Mouse (Mus musculus): ENCODE measurements around the gene Gsap. TPM values are rescaled to one million over a fixed set of nuclear protein-coding genes. Genes with fewer than 3 reads are reported as not detected.
"Not testable (repeated sequence)": the region's sequence is repeated elsewhere in the genome, so short reads cannot be mapped to it uniquely, and the experiment has no call there.

The Gsap gene
- polyA plus RNA-seq, 1 experiment from 2014 or later: 1.7 TPM

DNA sequence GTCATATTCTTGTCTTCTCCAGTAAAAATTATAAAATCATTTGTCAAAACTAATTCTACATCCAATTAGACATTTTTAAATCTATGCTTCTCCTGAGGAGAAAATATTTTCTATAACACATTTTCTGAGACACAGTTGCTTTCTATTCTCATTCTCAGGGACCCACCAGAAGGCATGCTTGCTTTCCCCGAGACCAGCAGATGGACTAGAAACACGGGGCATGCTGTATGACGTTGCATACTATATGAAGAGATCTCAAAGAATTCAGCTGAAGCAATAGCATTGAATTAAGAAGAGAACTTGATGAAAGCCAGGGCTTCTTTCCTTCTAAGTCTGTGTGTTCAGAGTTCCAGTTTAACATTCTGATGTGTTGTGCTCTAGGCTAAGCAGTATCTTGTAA lies 128.6 kb downstream of the Gsap start:
- Histone ChIP-seq H3K4me2 (ENCODE audit: low read depth, low read length) (no peak overlapping the region), H3K27me3 (ENCODE audit: control insufficient read depth, insufficient read depth, low read length) (no peaks in the 10 kb centered on the region), H3K9ac (replicated peaks; ENCODE audit: low read length) (no peak overlapping the region), H3K36me3 (replicated peaks; ENCODE audit: control insufficient read depth, insufficient read depth, low read depth, low read length) (no peaks in the 10 kb centered on the region), H3K4me1 (ENCODE audit: control insufficient read depth, insufficient read depth, low read length) (no peaks in the 10 kb centered on the region), H3K4me3 (ENCODE audit: low read depth, low read length) (no peak overlapping the region), H3K27ac (replicated peaks; ENCODE audit: low read depth, low read length) (no peak overlapping the region), H3K9me3 (replicated peaks; ENCODE audit: control insufficient read depth, low read length) (no peaks in the 10 kb centered on the region)
- no peak for DNase-seq (ENCODE audit: low spot score)
- ATAC-seq (replicated peaks; ENCODE audit: insufficient number of reproducible peaks, low FRiP score, low TSS enrichment, low read depth): no peak
- WGBS: 89% methylated on average over 3 of the region's 3 CpGs

- no peak for DNase-seq (ENCODE audit: low spot score)
- Histone ChIP-seq H3K4me2 (ENCODE audit: low read depth, low read length) (no peak overlapping the region), H3K4me1 (ENCODE audit: control insufficient read depth, insufficient read depth, low read length) (no peaks in the 10 kb centered on the region), H3K9ac (replicated peaks; ENCODE audit: low read length) (no peak overlapping the region), H3K27ac (replicated peaks; ENCODE audit: low read depth, low read length) (no peak overlapping the region), H3K4me3 (ENCODE audit: low read depth, low read length) (no peak overlapping the region), H3K9me3 (replicated peaks; ENCODE audit: control insufficient read depth, low read length) (no peaks in the 10 kb centered on the region), H3K27me3 (ENCODE audit: control insufficient read depth, insufficient read depth, low read length) (no peaks in the 10 kb centered on the region), H3K36me3 (replicated peaks; ENCODE audit: control insufficient read depth, insufficient read depth, low read depth, low read length) (no peaks in the 10 kb centered on the region)
- no peak for ATAC-seq (replicated peaks; ENCODE audit: insufficient number of reproducible peaks, low FRiP score, low TSS enrichment, low read depth)
- 79% methylated on average over 2 of the region's 2 CpGs for WGBS
Observed at GRCm38 (mm10) chr5:21320138-21320537, 134.1 kb downstream of the Gsap start.

GRCm38 (mm10) chr5:21326494-21326893 lies 140.4 kb downstream of the Gsap start:
- Histone ChIP-seq H3K36me3 (replicated peaks; ENCODE audit: control insufficient read depth, insufficient read depth, low read depth, low read length) (no peaks in the 10 kb centered on the region), H3K4me3 (ENCODE audit: low read depth, low read length) (no peak overlapping the region), H3K9ac (replicated peaks; ENCODE audit: low read length) (no peak overlapping the region), H3K4me2 (ENCODE audit: low read depth, low read length) (no peak overlapping the region), H3K4me1 (ENCODE audit: control insufficient read depth, insufficient read depth, low read length) (no peaks in the 10 kb centered on the region), H3K9me3 (replicated peaks; ENCODE audit: control insufficient read depth, low read length) (no peaks in the 10 kb centered on the region), H3K27ac (replicated peaks; ENCODE audit: low read depth, low read length) (no peak overlapping the region), H3K27me3 (ENCODE audit: control insufficient read depth, insufficient read depth, low read length) (no peaks in the 10 kb centered on the region)
- DNase-seq (ENCODE audit: low spot score) (peak; percentile 68), ATAC-seq (replicated peaks; ENCODE audit: insufficient number of reproducible peaks, low FRiP score, low TSS enrichment, low read depth) (no peak)
- 38% methylated on average over 1 of the region's 1 CpGs for WGBS

GRCm38 (mm10) chr5:21328560-21328959 lies 142.5 kb downstream of the Gsap start:
- H3K36me3 ChIP-seq (replicated peaks; ENCODE audit: control insufficient read depth, insufficient read depth, low read depth, low read length): no peaks in the 10 kb centered on the region
- H3K9ac ChIP-seq (replicated peaks; ENCODE audit: low read length): no peak overlapping the region
- no peaks in the 10 kb centered on the region for H3K4me1 ChIP-seq (ENCODE audit: control insufficient read depth, insufficient read depth, low read length)
- H3K9me3 ChIP-seq (replicated peaks; ENCODE audit: control insufficient read depth, low read length): no peaks in the 10 kb centered on the region
- ATAC-seq (replicated peaks; ENCODE audit: insufficient number of reproducible peaks, low FRiP score, low TSS enrichment, low read depth): no peak
- no peak overlapping the region for H3K4me2 ChIP-seq (ENCODE audit: low read depth, low read length)
- H3K27ac ChIP-seq (replicated peaks; ENCODE audit: low read depth, low read length): no peak overlapping the region
- WGBS: 67% methylated on average over 1 of the region's 1 CpGs
- no peaks in the 10 kb centered on the region for H3K27me3 ChIP-seq (ENCODE audit: control insufficient read depth, insufficient read depth, low read length)
- no peak overlapping the region for H3K4me3 ChIP-seq (ENCODE audit: low read depth, low read length)
- no peak for DNase-seq (ENCODE audit: low spot score)

DNA sequence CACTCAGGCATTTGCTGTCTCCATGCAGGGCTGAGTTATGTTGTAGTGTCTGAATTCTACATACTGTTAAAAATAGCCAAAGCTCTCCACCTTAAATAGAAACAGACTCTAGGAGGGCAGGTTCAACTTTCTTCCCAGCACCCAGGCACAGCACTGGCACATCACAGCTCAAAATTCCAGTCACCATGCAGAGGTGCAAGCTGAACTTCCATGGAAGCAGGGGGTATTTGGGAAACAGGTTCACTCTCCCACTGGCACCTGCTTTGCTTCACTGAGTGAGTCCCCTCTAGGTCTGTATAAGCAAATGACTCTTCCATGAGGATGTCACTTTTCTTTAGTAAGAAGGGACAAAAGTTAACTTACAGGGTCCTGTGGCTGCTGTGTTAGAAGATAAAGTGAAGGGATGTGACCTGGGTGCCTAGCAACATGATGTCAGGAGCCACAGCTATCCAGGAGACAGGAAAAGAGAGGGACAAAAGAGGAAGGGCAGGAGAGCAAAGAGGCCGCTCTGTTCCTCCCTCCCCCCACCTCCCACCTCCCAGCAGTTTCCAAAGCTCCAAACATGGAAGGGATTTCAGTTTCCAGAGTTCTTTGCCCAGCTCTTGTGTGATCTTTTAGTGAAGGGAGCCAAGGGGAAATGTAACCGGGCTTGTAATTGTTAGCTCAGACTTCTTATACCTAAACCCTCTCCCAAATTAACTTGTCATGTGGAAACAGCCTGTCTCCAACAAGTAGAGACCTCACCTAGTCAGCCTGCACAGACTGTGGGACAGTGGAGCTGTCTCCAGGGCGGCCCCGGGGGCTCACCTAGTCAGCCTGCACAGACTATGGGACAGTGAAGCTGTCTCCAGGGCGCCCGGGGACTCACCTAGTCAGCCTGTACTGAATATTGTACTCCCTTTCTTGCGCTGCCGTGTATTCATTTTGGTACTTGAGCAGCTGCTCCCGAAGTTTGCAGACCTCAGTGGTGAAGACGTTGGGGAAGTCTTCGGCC lies 143.9 kb downstream of the Gsap start:
- H3K27ac ChIP-seq (replicated peaks; ENCODE audit: low read depth, low read length): no peak overlapping the region
- ATAC-seq (replicated peaks; ENCODE audit: insufficient number of reproducible peaks, low FRiP score, low TSS enrichment, low read depth): no peak
- DNase-seq (ENCODE audit: low spot score): no peak

DNA sequence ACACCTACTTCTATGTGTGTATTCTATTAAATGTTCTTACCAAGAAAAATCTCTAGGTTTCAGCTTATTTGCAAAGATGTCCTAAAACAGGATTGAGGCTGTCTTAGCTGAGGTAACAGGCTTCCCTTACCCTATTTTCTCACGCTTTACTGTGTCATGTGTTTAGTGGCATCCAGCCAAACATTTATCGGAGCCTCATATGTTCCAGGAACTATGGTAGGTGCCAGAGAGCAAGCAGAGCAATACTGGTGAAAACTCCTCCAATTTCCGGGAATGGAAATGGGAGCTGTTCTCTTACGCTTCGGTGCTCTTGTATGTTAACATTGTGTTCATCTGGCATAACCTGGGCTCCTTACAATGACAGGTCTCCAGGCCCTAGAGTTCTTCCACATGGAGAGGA lies 145.6 kb downstream of the Gsap start:
- H3K9me3 ChIP-seq (replicated peaks; ENCODE audit: control insufficient read depth, low read length): no peaks in the 10 kb centered on the region
- H3K9ac ChIP-seq (replicated peaks; ENCODE audit: low read length): no peak overlapping the region
- H3K36me3 ChIP-seq (replicated peaks; ENCODE audit: control insufficient read depth, insufficient read depth, low read depth, low read length): no peaks in the 10 kb centered on the region
- H3K4me3 ChIP-seq (ENCODE audit: low read depth, low read length): no peak overlapping the region
- WGBS: 87% methylated on average over 5 of the region's 5 CpGs
- no peaks in the 10 kb centered on the region for H3K4me1 ChIP-seq (ENCODE audit: control insufficient read depth, insufficient read depth, low read length)
- ATAC-seq (replicated peaks; ENCODE audit: insufficient number of reproducible peaks, low FRiP score, low TSS enrichment, low read depth) (no peak), DNase-seq (ENCODE audit: low spot score) (no peak)
- no peak overlapping the region for H3K4me2 ChIP-seq (ENCODE audit: low read depth, low read length)
- no peak overlapping the region for H3K27ac ChIP-seq (replicated peaks; ENCODE audit: low read depth, low read length)
- H3K27me3 ChIP-seq (ENCODE audit: control insufficient read depth, insufficient read depth, low read length): no peaks in the 10 kb centered on the region

More for the DNA sequence above, 143.9 kb downstream of the Gsap start:
- H3K4me3 ChIP-seq (ENCODE audit: low read depth, low read length): no peak overlapping the region
- H3K4me1 ChIP-seq (ENCODE audit: control insufficient read depth, insufficient read depth, low read length): no peaks in the 10 kb centered on the region
- no peaks in the 10 kb centered on the region for H3K36me3 ChIP-seq (replicated peaks; ENCODE audit: control insufficient read depth, insufficient read depth, low read depth, low read length)
- H3K9ac ChIP-seq (replicated peaks; ENCODE audit: low read length): no peak overlapping the region
- H3K4me2 ChIP-seq (ENCODE audit: low read depth, low read length): no peak overlapping the region
- no peaks in the 10 kb centered on the region for H3K9me3 ChIP-seq (replicated peaks; ENCODE audit: control insufficient read depth, low read length)
- H3K27me3 ChIP-seq (ENCODE audit: control insufficient read depth, insufficient read depth, low read length): no peaks in the 10 kb centered on the region
- 46% methylated on average over 11 of the region's 11 CpGs for WGBS

- 93% methylated on average over 1 of the region's 1 CpGs for WGBS
Observed at GRCm38 (mm10) chr5:21332119-21332518, 146.1 kb downstream of the Gsap start.

GRCm38 (mm10) chr5:21342265-21342664 lies 156.2 kb downstream of the Gsap start:
- H3K9me3 ChIP-seq (replicated peaks; ENCODE audit: control insufficient read depth, low read length); H3K4me1 ChIP-seq (ENCODE audit: control insufficient read depth, insufficient read depth, low read length); H3K27me3 ChIP-seq (ENCODE audit: control insufficient read depth, insufficient read depth, low read length); H3K27ac ChIP-seq (replicated peaks; ENCODE audit: low read depth, low read length); DNase-seq (ENCODE audit: low spot score); H3K4me3 ChIP-seq (ENCODE audit: low read depth, low read length); ATAC-seq (replicated peaks; ENCODE audit: insufficient number of reproducible peaks, low FRiP score, low TSS enrichment, low read depth); H3K9ac ChIP-seq (replicated peaks; ENCODE audit: low read length); H3K36me3 ChIP-seq (replicated peaks; ENCODE audit: control insufficient read depth, insufficient read depth, low read depth, low read length); H3K4me2 ChIP-seq (ENCODE audit: low read depth, low read length): not testable (repeated sequence)

More at GRCm38 (mm10) chr5:21332119-21332518, 146.1 kb downstream of the Gsap start:
- Histone ChIP-seq H3K9me3 (replicated peaks; ENCODE audit: control insufficient read depth, low read length) (no peaks in the 10 kb centered on the region), H3K9ac (replicated peaks; ENCODE audit: low read length) (no peak overlapping the region), H3K27ac (replicated peaks; ENCODE audit: low read depth, low read length) (no peak overlapping the region), H3K4me1 (ENCODE audit: control insufficient read depth, insufficient read depth, low read length) (no peaks in the 10 kb centered on the region), H3K27me3 (ENCODE audit: control insufficient read depth, insufficient read depth, low read length) (no peaks in the 10 kb centered on the region), H3K36me3 (replicated peaks; ENCODE audit: control insufficient read depth, insufficient read depth, low read depth, low read length) (no peaks in the 10 kb centered on the region), H3K4me3 (ENCODE audit: low read depth, low read length) (no peak overlapping the region), H3K4me2 (ENCODE audit: low read depth, low read length) (no peak overlapping the region)
- DNase-seq (ENCODE audit: low spot score) (no peak), ATAC-seq (replicated peaks; ENCODE audit: insufficient number of reproducible peaks, low FRiP score, low TSS enrichment, low read depth) (no peak)
